Mouse (Mus musculus) liver, adult (tissue): ENCODE measurements around the gene Abcf3.

Experiments used
- GATA4 ChIP-seq: IDR thresholded peaks from 2 replicates; pipeline ENCODE4 v1.6.1; 2014; ENCODE audit warnings: mild to moderate bottlenecking, low read length; ENCODE audit not compliant: insufficient replicate concordance

The Abcf3 gene

DNA sequence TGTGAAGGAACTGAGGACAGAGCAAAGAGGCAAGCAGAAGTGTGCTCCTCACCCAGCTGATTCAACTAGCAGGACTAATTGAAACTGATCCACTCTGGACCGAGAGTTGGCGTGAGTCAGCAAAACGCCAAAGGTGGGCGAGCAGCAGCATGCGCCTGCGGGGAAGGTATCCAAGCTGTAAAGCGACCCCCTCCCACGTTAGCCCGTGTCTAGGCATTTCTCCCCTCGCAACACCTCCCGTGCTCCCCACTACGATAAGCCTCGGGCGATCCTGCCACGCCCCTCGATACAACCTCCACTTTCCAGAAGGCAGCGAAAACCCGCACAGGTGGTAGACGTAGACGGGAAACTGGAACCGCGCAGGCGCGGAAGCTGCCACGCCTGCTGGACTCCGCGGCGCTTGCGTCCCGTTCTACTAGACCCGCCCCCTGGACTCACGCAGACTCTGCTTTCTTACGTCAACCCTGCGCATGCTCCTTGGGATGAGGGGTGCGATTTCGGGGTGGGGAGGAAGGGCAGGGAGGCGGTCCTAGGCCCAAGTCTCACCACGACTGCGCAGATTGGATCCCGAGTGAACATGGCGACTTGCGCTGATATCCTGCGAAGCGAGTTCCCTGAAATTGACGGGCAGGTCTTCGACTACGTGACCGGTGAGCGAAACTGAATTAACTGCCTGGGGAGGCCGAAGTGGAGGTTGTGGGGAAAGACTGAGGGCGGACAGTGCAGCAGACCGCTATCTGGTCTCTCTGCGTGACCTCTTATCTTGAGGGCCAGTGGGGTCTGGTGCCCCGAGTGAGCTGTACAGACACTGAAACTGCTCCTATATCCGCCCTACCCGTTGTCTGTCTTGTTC lies at the start of gene Abcf3:
Gene Abcf3 (plus strand): TSS at position 482 of the 853 bp plus-strand sequence.
- TF ChIP-seq GATA4, result peak; percentile 48; the same call in 1 of the 2 replicates

DNA sequence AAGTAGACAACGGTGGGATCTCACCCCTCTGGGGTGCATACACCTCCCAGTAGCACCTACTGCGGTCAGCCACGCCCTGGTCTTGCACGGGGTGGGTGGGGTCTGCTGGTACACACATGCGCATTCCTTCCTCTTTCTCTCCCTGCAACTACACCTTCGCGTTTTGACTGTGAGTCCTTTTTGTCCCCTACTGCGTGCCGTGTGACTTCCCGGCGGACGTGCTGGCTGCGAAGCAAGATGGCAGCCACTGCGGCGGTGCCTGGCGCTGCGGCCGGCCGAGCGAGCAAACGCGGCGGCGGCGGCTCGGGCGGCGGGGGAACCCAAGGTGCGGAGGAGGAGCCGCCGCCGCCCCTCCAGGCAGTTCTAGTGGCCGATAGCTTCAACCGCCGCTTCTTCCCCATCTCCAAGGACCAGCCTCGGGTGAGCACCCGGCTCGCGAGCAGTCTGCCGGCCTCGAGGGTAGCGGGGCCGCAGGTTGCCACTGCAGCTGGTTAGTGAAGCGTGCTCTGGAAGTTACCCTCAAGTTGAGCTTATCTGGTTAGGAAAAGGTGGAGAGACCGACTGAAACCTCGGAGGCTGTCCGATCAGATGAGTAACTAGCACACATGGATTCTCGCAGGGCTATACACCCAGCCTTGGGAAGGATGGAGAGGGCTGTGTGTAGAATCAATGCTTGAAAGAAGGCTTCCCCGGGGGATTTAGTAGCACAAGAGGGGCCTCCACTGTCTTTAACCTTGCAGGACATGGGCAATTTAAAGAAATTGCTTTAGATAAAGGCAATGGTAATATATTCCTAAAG lies 49.5 kb upstream of the Abcf3 start, which contains the start of gene Eif2b5:
Gene Eif2b5 (plus strand): TSS at position 141 of the 799 bp plus-strand sequence.
- no peak for TF ChIP-seq GATA4

DNA sequence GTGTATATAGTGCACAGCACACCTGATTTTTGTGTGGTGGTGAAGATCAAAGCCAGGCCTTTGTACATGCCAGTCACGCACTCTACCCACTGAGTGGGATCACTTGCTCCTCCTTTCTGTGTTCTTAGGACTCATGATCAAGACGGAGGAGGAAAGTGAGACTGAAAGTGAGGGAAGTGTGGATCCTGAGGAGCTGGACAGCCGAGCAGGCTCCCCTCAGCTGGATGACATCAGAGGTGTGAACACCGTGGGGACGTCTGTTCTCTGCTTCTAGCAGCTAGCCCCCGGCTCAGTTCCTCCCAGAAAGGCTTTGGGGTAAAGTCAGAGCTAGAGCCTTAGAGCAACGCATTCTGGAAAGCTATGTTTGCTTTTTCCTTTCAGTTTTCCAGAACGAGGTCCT lies 42.4 kb upstream of the Abcf3 start:
- no peak for TF ChIP-seq GATA4

DNA sequence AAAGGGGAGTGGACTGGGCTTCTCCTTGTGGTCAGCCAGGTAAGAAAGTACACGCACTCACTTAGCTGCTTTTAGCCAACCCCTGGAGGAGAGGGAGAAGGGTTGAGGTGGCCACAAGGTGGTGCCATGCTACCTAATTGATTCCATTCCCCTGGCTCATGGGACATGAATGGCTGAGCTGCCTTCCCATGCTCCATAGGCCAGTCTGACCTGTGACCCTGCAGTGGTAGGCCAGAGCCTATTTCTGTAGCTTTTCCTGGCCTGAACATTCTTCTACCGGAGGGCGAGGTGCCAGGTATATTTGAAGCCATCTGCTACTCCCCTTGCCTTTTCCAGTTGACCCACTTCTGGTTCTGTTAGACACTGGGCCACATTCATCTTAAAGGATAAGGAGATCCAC lies 39.0 kb upstream of the Abcf3 start:
- no peak for TF ChIP-seq GATA4

DNA sequence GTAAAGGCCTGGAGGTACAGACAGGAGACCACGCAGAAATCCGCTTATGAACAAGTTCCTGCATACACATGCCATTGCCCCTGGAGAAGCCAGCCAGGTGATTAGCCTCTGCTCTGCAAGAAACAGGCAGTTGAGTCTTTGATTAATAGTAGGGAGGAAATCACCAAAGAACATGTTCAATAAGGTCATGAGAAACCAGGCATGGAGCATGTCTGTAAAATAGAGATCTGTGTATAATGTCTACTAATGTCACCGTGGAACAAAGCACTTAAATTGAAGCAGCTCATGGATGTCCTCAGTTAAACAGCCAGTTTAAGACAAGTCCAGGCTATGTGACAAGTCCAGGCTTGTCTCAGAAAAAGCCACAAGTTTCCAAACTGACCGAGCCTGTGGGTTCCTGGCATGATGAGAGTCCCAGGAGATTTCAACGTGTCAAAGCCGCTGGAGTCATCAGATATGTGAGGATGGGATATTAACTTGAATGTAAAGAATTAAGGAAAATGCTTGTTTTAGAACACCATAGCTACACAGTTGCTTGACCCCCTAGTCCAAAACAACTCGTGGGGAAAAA lies 37.0 kb upstream of the Abcf3 start:
- no peak for TF ChIP-seq GATA4

DNA sequence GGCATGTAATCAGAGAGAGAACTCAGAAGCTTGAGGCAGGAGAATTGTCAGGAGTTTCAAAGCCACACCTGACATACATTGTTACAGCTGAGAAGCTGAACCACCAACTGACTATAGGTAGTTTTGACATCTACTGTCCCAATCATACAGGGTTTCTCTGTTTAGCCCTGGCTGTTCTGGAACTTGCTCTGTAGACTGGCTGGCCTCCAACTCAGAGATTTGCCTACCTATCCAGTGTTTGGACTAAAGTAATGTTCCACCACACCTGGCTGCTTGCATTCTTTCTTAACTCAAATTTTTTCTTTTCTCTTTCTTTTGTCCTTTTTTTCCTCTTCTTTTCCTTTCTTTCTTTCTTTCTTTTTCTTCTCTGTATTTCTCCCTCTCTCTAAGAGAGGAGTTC lies 32.3 kb upstream of the Abcf3 start:
- no peak for TF ChIP-seq GATA4

DNA sequence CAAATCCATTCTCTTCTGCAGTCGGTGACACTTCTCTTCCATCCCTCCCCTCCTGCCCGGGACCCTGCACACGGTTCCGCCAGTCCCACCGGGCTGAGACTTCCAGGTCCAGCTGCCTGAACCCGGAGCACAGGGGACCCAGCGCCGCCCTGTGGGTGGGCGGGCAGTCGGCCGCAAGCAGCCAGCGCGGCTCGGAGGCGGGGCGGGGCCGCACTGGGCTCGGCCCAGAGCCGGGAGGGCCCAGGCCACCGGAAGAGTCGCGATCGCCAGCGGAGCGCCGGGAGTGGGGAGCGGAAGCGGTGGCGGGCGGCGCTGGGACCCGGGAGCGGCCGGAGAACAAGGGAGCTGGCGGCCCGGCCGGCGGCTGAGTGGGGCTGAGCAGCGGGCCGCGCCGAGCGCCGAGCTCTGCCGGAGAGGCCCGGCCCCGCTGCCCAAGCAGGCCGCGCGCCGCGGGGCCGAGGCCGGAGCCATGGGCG lies 31.6 kb upstream of the Abcf3 start, which contains the start of gene Dvl3:
Gene Dvl3 (plus strand): TSS at position 257 of the 476 bp plus-strand sequence.
- no peak for TF ChIP-seq GATA4

DNA sequence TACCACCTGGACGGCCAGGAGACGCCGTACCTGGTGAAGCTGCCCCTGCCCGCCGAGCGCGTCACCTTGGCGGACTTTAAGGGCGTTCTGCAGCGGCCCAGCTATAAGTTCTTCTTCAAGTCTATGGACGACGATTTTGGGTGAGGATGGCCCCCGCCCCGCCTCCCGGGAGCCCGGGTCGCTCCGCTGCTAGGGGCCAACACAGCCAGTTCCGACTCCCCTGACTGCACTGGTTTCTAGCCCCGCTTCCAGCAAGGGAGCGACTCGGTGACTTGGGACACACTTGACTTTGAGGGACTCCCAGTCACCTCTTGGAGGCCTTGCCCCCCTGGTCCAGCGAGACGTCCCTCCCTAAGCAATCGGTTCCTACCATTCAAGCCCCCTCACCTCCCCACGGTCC lies 31.2 kb upstream of the Abcf3 start:
- no peak for TF ChIP-seq GATA4

DNA sequence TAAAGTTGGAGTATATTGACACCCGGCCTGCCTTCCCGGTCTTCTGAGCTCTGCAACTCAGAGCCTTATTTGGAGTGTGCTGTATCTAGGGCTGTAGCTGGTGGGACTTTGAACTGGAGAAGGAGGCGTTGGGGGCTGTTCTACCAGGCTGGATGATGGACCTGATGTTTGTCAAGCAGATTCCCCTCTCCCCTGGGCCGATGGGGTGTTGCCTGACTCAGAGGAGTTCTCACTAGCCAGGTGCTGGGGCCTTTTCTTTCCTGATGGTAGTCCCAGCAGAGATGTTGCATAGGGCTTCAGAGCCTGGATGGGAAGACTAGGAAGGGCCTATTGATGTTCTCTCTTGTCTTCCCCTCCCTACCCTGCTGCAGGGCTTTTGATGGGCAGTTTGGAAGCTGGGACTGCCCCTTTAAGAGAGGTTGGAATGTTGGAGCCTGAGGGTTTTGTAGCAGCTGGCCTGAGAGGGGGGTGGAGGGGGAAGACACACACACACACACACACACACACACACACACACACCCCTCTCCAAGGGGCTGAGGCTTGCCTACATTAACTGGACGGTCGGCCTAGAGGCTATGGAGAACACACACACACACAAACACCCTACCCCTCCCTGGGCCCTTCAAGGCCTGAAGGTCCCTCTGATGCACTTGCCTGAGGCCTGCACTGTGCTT lies 30.5 kb upstream of the Abcf3 start:
- no peak for TF ChIP-seq GATA4

DNA sequence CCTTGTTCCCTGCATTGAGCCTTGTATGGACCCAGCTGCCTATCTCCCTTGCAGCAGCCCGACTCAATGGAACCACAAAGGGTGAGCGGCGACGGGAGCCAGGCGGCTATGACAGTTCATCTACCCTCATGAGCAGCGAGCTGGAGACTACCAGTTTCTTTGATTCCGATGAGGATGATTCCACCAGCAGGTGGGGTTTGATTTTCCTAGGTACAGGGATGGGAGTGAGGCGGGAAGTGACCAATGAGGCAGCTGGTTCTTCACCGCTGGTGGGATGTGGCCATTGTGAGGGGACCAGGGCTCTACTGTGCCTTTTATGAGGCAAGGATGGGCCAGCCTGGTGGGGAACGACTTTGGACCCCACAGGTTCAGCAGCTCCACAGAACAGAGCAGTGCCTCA lies 24.5 kb upstream of the Abcf3 start:
- TF ChIP-seq GATA4, result no peak

DNA sequence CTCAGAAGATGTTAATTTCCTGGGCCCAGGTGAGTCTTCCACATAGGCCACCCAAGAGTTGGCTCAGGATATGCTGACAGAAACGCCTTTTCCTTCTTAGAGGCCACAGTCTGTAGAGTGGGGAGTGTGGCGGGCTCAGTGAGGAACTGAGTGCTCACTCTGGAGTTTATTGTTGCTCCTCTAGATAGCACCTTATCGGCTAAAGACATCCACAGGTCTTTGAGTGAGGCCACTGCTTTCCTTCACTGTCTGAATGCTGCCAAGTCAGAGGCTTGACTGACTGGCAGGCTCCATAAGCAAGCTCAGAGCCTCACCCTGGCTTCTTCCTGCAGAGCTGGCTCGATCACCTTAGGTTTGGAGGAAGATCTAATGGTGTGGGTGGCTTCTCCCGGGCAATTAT lies 19.6 kb upstream of the Abcf3 start:
- no peak for TF ChIP-seq GATA4

DNA sequence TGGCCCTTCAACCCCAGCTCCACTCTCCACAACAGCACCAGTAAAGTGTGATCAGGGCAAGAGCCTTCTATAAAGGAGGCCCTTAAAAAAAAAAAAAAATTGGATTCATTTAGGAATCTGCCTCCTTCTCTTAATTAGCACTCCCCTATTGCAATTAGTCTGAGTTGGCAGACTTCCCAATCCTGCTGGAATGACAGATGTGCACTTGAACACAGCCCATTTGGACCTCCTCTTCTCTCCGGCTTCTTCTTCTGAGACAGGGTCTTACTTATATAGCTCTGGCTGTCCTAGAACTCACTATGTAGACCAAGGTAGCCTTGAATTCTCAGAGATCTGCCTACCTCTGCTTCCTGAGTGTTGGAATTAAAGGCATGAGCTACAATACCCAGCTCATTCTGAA lies 19.0 kb upstream of the Abcf3 start:
- no peak for TF ChIP-seq GATA4

DNA sequence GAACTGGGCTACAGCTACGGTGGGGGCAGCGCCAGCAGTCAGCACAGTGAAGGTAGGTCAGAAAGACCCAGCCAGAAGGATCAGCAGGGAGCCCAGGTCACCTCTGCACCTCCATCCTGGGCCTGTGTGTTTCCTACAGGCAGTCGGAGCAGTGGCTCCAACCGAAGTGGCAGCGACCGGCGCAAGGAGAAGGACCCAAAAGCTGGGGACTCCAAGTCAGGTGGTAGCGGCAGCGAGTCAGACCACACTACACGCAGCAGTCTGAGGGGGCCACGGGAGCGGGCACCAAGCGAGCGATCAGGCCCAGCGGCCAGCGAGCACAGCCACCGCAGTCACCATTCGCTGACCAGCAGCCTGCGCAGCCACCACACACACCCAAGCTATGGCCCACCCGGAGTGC lies 17.4 kb upstream of the Abcf3 start:
- TF ChIP-seq GATA4, result no peak

DNA sequence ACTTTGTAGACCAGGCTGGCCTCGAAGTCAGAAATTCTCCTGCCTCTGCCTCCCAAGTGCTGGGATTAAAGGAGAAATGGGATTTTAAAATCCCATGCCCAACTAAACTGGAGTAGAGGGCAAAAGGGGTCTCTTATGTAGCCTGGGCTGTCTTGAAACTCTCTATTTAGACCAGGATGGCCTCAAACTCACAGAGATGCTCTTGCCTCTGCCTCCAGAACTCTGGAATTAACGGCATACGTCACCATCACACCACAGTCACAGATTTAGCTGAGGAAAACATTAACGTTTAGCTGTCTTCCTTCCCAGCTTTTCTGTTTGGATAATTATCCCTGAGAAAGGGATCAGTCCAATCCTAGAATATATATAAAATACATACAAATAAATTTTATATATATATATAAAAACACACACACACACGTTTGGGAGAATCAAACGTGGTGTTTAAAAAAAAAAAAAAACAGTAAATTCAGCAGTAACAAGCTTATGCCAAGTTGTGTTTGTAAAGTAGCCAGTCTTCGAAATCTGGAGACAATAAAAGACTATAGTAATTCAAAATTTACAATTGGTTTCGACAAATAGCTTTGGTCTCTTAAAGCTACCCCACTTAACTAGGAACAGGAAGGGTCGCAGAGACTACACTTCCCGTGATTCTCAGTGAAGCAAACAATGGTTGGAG lies 13.6 kb upstream of the Abcf3 start:
- TF ChIP-seq GATA4, result no peak
